Mouse (Mus musculus): ENCODE data around the gene Plcxd2. TPM values are rescaled to one million over a fixed set of nuclear protein-coding genes. Genes with fewer than 3 reads are reported as not detected.

Gene Plcxd2
- polyA plus RNA-seq, 1 experiment from 2014 or later = 12.4 TPM

DNA sequence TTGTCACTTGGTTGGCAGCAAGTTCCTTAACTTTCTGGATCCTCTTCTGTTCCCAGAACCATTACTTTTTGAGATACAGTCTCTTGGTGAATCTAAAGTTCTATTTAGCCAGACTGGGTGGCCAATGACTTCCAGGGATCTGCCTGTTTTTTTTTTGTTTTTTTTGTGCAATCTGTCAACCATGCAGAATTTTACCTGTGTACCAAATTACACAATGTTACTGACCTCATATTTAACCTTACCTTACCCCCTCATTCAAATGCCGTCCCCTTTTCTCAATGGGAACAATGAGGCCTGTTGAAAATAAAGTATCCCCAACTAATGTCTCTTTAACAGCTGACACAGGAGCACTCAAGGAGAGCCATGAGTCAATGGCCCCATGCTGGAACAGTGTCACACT, 33.8 kb downstream of the Plcxd2 start:
- H3K27me3 ChIP-seq (replicated peaks) = no peaks in the 10 kb centered on the region
- ATAC-seq (replicated peaks) = no peak
- no peak overlapping the region for H3K4me2 ChIP-seq
- WGBS = 82% methylated on average over 1 of the region's 1 CpGs
- no peaks in the 10 kb centered on the region; the same call in 1 of the 2 replicates for H3K36me3 ChIP-seq (replicated peaks)
- H3K4me3 ChIP-seq = no peak overlapping the region
- no peaks in the 10 kb centered on the region for H3K9me3 ChIP-seq
- H3K4me1 ChIP-seq = no peaks in the 10 kb centered on the region
- H3K9ac ChIP-seq = no peak overlapping the region
- H3K27ac ChIP-seq = no peak overlapping the region

DNA sequence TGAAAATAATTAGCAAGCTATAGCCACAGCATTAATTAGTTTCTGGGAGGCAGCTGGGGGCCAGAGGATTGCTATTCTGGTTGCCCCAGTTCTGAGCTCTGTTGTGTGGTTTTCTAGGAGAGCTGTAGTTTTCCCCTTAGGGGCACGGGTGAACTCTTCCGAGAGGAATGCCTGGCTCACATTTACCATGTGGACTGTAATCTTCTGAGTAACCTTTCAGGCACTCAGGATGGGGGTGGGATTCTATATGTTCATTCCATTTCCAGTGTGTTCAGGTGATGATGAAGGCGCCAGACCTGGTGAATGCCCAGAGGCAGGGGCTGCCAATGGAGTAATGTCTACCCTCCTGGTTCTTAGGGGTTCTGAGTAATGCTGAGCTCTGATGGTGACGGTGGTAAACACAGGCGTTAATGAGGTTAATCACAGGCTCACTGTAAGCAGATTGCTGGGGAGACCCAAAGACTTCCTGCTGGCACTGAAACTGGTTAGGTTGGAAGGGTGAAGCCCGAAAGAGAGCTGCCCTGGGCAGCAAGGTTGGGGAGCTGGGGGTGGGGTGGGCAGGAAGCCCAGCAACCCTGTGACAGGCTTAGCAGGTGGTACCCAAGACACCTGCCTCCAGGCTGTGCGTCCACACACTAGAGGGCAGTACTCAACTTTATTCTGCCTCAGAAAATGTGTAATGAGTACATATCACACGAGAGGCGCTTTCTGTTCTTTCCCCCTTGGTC, 35.9 kb downstream of the Plcxd2 start:
- H3K4me3 ChIP-seq = no peak overlapping the region
- no peaks in the 10 kb centered on the region for H3K4me1 ChIP-seq
- no peak overlapping the region for H3K27ac ChIP-seq
- H3K9ac ChIP-seq = no peak overlapping the region
- no peak overlapping the region for H3K4me2 ChIP-seq
- no peaks in the 10 kb centered on the region for H3K27me3 ChIP-seq (replicated peaks)
- ATAC-seq (replicated peaks) = no peak
- H3K9me3 ChIP-seq = no peaks in the 10 kb centered on the region
- WGBS = 66% methylated on average over 9 of the region's 9 CpGs
- no peaks in the 10 kb centered on the region for H3K36me3 ChIP-seq (replicated peaks)

DNA sequence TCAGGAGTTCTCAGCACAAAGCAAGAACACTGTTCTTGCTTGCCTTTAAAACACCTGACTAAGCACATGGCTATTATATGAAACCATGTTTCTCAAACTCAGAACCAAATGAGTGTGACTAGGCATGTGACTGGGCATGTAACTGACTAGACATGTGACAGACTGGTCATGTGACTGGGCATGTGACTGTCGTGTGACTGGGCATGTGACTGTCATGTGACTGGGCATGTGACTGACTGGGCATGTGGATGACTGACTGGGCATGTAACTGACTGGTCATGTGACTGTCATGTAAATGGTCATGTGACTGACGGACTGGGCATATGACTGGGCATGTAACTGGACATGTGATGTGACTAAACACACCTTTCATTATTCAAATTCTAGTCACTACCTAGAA, 39.8 kb downstream of the Plcxd2 start:
- no peak for ATAC-seq (replicated peaks)
- Histone ChIP-seq H3K4me1 (no peaks in the 10 kb centered on the region), H3K4me2 (no peak overlapping the region), H3K9me3 (no peaks in the 10 kb centered on the region), H3K4me3 (no peak overlapping the region), H3K36me3 (replicated peaks) (no peaks in the 10 kb centered on the region), H3K27ac (no peak overlapping the region), H3K9ac (no peak overlapping the region), H3K27me3 (replicated peaks) (no peaks in the 10 kb centered on the region)
- 94% methylated on average over 2 of the region's 2 CpGs for WGBS

DNA sequence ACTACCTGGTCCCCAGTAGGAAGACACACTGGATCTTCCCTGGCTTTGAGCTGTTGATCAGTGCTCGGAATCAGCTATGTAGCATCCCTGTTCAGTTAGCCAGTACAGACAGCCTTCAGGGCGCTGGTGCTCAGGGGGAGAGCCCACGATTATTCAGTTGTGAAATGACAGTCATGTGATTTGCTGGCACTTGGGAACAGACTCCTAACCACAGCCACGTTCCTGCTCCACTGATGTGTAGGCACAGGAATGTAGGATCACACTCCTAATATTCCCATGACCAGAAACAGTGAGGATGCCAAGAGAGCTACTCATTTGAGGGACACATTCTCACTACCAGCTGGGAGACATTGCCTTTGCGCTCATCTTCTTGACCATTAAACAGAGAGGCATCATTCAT, 41.3 kb downstream of the Plcxd2 start:
- ATAC-seq (replicated peaks) = no peak
- Histone ChIP-seq H3K27ac (no peak overlapping the region), H3K4me1 (no peaks in the 10 kb centered on the region), H3K4me3 (no peak overlapping the region), H3K4me2 (no peak overlapping the region), H3K27me3 (replicated peaks) (no peaks in the 10 kb centered on the region), H3K9ac (no peak overlapping the region), H3K36me3 (replicated peaks) (no peaks in the 10 kb centered on the region), H3K9me3 (no peaks in the 10 kb centered on the region)
- 83% methylated on average over 5 of the region's 5 CpGs for WGBS

DNA sequence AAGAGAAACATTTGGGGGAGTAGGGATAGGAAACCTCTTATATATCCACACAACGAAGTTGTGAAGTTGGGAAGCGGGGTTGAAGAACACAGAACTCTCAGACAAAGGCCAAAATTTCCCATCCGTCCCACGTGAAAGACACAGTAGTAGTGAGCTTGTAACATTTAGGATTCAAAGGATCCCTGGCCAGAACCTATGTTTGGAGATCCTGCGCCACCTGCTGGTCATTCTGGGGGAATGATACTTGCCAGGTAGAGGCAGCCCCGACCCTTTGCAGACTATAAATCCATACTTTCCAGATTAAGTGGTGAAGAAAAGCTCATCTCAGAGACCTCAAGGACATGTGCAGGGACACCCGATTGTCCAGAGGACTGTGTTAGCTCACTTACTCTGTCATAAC, 42.5 kb downstream of the Plcxd2 start:
- no peak overlapping the region for H3K4me2 ChIP-seq
- H3K4me1 ChIP-seq = no peaks in the 10 kb centered on the region
- no peak overlapping the region for H3K9ac ChIP-seq
- ATAC-seq (replicated peaks) = peak; percentile 92
- no peaks in the 10 kb centered on the region for H3K36me3 ChIP-seq (replicated peaks)
- no peak overlapping the region for H3K4me3 ChIP-seq
- H3K27me3 ChIP-seq (replicated peaks) = no peaks in the 10 kb centered on the region
- no peaks in the 10 kb centered on the region for H3K9me3 ChIP-seq
- WGBS = 12% methylated on average over 7 of the region's 7 CpGs
- no peak overlapping the region for H3K27ac ChIP-seq

DNA sequence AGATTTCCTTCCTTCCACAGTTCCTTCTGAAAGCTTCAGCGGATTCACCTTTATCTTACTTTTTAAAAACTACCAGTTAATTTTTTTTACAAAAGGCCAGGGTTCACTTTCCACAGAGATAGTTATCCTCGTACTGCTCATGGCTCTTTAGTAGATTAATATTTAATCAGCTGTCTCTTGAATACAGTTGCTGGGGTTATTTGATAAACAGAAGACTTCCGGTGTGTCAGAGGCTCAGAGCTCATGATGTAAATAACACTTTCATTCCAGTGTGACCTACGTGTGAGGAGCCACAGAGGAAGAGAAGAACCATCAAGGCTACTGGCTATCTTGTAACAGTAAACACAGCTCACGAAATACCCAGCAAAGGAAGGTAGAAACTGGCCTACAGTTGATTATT, 43.4 kb downstream of the Plcxd2 start:
- Histone ChIP-seq H3K4me2 (no peak overlapping the region), H3K4me3 (no peak overlapping the region), H3K27ac (no peak overlapping the region), H3K9ac (no peak overlapping the region), H3K27me3 (replicated peaks) (no peaks in the 10 kb centered on the region), H3K9me3 (no peaks in the 10 kb centered on the region), H3K36me3 (replicated peaks) (no peaks in the 10 kb centered on the region), H3K4me1 (no peaks in the 10 kb centered on the region)
- ATAC-seq (replicated peaks) = no peak
- WGBS = 78% methylated on average over 5 of the region's 5 CpGs

DNA sequence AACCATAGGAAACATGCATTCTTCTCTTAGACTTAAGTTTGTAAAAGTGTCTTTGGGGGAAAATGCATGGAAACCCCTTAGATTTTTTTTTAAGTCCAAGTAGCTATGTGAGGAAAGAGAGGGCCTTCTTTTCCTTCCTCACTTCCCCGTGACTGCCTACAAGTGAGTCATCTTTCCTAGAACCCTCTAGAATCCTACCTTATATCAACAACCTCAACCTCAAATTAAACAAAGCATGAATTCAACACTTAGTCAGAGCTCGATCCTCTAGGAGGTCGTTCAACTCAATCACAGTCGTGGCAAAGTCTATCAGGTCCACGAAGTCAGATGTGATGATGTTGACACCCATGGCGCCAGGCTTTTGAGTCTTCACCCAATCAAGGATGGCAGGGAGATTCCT, 45.2 kb downstream of the Plcxd2 start:
- Histone ChIP-seq H3K4me2 (no peak overlapping the region), H3K9me3 (no peaks in the 10 kb centered on the region), H3K9ac (no peak overlapping the region), H3K27me3 (replicated peaks) (no peaks in the 10 kb centered on the region), H3K36me3 (replicated peaks) (no peaks in the 10 kb centered on the region), H3K27ac (no peak overlapping the region), H3K4me1 (no peaks in the 10 kb centered on the region), H3K4me3 (no peak overlapping the region)
- 89% methylated on average over 6 of the region's 6 CpGs for WGBS
- ATAC-seq (replicated peaks) = no peak

DNA sequence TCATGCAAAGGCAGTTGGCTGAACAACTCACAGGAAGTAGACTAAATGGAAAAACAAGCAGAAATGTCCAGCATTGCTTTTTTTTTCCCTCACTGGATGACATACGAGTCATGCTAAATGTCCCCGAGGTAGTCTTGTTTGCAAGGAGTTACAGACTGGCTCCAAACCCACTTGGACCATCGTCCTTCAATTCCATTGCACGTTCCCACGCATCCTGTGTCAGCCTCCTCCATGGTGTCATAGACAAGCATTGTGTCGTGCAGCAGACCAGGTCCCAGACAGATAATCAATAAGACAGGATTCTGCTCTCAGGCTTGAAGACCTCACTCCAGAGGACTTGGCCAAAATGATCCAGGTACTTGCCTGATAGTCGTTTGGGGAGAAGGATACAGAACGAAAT, 46.2 kb downstream of the Plcxd2 start:
- no peak overlapping the region for H3K9ac ChIP-seq
- H3K4me1 ChIP-seq = no peaks in the 10 kb centered on the region
- no peak overlapping the region for H3K4me3 ChIP-seq
- no peak overlapping the region for H3K27ac ChIP-seq
- ATAC-seq (replicated peaks) = no peak
- no peak overlapping the region for H3K4me2 ChIP-seq
- no peaks in the 10 kb centered on the region for H3K36me3 ChIP-seq (replicated peaks)
- H3K27me3 ChIP-seq (replicated peaks) = no peaks in the 10 kb centered on the region
- 89% methylated on average over 8 of the region's 8 CpGs for WGBS
- H3K9me3 ChIP-seq = no peaks in the 10 kb centered on the region

DNA sequence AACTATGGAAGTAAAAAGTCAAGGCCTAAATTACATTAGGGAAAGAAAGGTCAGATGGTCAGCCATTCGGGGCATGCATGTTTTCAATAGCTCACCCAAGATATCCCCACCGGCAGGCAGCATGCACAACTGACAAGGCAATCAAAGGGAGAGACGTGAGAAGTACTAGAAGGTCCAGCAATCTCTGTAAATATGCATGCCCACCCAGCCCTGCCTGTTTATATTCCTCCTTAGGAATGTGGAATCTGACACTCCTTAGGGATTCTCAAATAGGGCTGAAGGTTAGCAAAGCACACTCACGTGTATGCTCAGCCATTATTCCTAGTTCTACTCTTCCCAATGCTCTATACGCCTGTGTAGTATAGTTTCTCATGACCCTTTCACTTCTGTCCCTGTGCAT, 46.9 kb downstream of the Plcxd2 start:
- Histone ChIP-seq H3K9me3 (no peaks in the 10 kb centered on the region), H3K4me2 (no peak overlapping the region), H3K27me3 (replicated peaks) (no peaks in the 10 kb centered on the region), H3K27ac (no peak overlapping the region), H3K4me3 (no peak overlapping the region), H3K36me3 (replicated peaks) (0 out of 2 replicates have a peak, but pooled peaks cover under 1% of the 10 kb centered on the region), H3K9ac (no peak overlapping the region), H3K4me1 (no peaks in the 10 kb centered on the region)
- 86% methylated on average over 5 of the region's 5 CpGs for WGBS
- ATAC-seq (replicated peaks) = no peak

DNA sequence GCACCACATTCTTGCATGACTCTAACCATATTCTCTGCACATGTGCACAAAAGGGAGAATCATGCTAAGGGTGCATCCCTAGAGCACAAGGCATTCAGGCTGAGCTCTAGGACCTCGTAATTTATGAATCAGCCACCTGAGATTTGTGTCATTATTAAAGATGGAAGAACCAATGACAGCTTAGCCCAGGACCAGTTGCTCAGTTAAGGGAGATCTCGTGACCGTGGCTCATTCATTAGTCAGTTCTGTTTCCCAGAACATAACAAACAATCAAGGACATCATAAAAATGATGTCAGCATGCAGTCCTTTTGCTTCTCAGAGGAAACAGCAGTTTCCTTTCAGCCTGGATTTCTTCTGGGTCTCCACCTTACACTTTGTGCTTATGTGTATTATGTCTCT, 49.0 kb downstream of the Plcxd2 start:
- Histone ChIP-seq H3K9ac (no peak overlapping the region), H3K4me1 (no peaks in the 10 kb centered on the region), H3K9me3 (no peaks in the 10 kb centered on the region), H3K4me3 (no peak overlapping the region), H3K36me3 (replicated peaks) (0 out of 2 replicates have a peak, but pooled peaks cover 2% of the 10 kb centered on the region), H3K4me2 (no peak overlapping the region), H3K27me3 (replicated peaks) (no peaks in the 10 kb centered on the region), H3K27ac (no peak overlapping the region)
- whole genome bisulfite sequencing = 76% methylated on average over 3 of the region's 3 CpGs
- ATAC-seq (replicated peaks) = no peak

DNA sequence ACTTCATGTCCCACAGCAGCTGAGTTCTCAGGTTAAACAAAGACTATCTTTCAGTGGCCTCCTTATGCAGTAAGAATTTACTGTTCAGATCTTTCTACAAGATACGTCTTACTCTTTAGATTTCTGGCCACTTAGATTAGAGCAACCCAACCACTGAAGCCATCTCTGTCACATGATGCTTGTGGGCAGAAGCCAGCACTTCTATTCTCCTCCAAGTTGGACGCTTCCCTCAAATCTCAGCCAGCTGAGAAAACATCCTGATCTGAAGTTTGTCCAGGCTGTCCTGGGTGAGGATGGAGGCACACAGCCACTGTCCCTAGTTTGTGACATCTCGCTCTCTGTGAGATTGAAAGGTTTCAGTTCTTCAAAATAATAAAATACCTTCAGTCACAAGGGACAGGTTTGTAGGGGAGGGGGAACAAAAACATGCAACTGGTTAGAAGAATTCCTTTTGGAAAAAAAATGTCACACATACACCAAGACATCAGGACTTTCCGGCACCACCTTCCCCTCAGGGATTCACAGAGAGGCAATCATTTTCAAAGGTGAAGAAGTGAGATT, 53.5 kb downstream of the Plcxd2 start:
- no peak overlapping the region for H3K4me3 ChIP-seq
- 85% methylated on average over 4 of the region's 4 CpGs for WGBS
- H3K36me3 ChIP-seq (replicated peaks) = 0 out of 2 replicates have a peak, but pooled peaks cover 2% of the 10 kb centered on the region
- no peak overlapping the region for H3K9ac ChIP-seq
- no peaks in the 10 kb centered on the region for H3K9me3 ChIP-seq
- H3K27me3 ChIP-seq (replicated peaks) = no peaks in the 10 kb centered on the region
- no peak for ATAC-seq (replicated peaks)
- no peaks in the 10 kb centered on the region for H3K4me1 ChIP-seq
- H3K27ac ChIP-seq = no peak overlapping the region
- no peak overlapping the region for H3K4me2 ChIP-seq

DNA sequence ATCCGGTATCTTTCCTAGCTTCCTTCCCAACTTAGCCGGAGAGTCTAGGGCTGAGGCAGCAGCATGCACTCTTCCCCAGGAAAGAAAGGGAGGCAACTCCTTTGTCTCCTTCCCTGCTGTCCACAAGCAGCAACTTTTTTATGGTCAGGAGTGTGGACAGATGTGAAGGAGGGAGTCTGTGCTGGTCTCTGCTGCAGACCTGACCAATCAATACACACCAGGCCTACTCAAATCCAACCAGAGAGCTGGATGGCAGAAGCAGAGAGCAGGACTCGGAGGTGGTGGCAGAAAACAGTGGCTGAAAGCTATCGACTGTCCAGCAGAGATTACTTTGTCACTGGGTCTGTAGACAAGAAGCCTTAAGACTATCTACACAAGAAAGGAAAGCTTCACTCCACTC, 56.6 kb downstream of the Plcxd2 start, which contains the start of gene Phldb2:
Phldb2 (minus strand) TSS at position 205 of the 400 bp plus-strand sequence.
- Histone ChIP-seq H3K36me3 (replicated peaks) (0 out of 2 replicates have a peak, but pooled peaks cover 2% of the 10 kb centered on the region), H3K9ac (no peak within 1 kb of the TSS), H3K9me3 (no peaks in the 10 kb centered on the region), H3K27ac (no peak within 1 kb of the TSS), H3K4me1 (no peaks in the 10 kb centered on the region), H3K4me2 (no peak within 1 kb of the TSS), H3K4me3 (no peak within 1 kb of the TSS), H3K27me3 (replicated peaks) (no peaks in the 10 kb centered on the region)
- ATAC-seq (replicated peaks) = no peak
- 88% methylated on average over 4 of the region's 4 CpGs for WGBS

DNA sequence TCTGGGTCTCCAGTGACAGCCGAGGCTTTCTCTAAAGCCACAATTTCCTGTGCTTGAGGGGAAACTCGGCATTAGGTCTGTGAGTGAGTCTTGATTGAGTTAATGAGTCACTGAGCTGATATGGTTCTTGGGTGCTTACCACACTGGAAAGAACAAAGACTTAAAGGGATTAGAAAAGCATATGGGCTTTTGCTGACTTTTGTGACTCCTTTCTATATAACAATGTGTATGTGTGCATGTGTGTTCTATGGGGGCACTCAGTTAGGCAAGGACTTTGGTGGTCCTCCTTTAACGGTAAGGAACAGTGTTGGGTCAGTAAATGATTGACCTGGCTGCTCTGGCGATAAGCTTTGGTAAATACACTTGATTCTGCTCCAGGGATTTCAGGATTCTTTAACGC, 57.5 kb downstream of the Plcxd2 start:
- H3K9ac ChIP-seq = no peak overlapping the region
- H3K4me3 ChIP-seq = no peak overlapping the region
- no peak for ATAC-seq (replicated peaks)
- no peaks in the 10 kb centered on the region for H3K9me3 ChIP-seq
- no peaks in the 10 kb centered on the region for H3K36me3 ChIP-seq (replicated peaks)
- no peak overlapping the region for H3K27ac ChIP-seq
- no peak overlapping the region for H3K4me2 ChIP-seq
- no peaks in the 10 kb centered on the region for H3K4me1 ChIP-seq
- no peaks in the 10 kb centered on the region for H3K27me3 ChIP-seq (replicated peaks)
- WGBS = 76% methylated on average over 5 of the region's 5 CpGs

Data from midbrain, embryonic 15.5 days (tissue).